Mouse (Mus musculus) hindbrain, embryonic 10.5 days (tissue): Measurements from ENCODE around the gene Dscaml1. TPM values are rescaled to one million over a fixed set of nuclear protein-coding genes. Genes with fewer than 3 reads are reported as not detected.

Source experiments
- DNase-seq: peaks from one replicate; pipeline ENCODE4 v3.0.0-alpha.2; 2017; ENCODE audit warnings: low spot score
- H3K27ac ChIP-seq: fragments of 300-500 bp; sonication (generic); 2 replicates; pipeline ENCODE4 v1.5.1; 2016; ENCODE audit warnings: mild to moderate bottlenecking, moderate library complexity
- H3K27me3 ChIP-seq: fragments of 300-500 bp; sonication (generic); 2 replicates; pipeline ENCODE4 v1.6.1; 2016; ENCODE audit warnings: mild to moderate bottlenecking; ENCODE audit not compliant: poor library complexity, insufficient read depth, severe bottlenecking
- H3K36me3 ChIP-seq: fragments of 300-500 bp; sonication (generic); 2 replicates; pipeline ENCODE4 v1.6.1; 2016; ENCODE audit warnings: mild to moderate bottlenecking, moderate library complexity
- H3K4me1 ChIP-seq: fragments of 300-500 bp; sonication (generic); replicated peaks from 2 replicates; pipeline ENCODE4 v1.6.1; 2016; ENCODE audit warnings: mild to moderate bottlenecking
- H3K4me3 ChIP-seq: fragments of 300-500 bp; sonication (generic); 2 replicates; pipeline ENCODE4 v1.5.1; 2016; ENCODE audit warnings: mild to moderate bottlenecking, moderate library complexity
- H3K9me3 ChIP-seq: fragments of 300-500 bp; sonication (generic); 2 replicates; pipeline ENCODE4 v1.6.1; 2016; ENCODE audit warnings: mild to moderate bottlenecking, moderate library complexity
- WGBS: fragments of 180-500 bp; shearing (Covaris S2); methylation state at CpG from one replicate; pipeline ENCODE4 v1.1.7; 2016; 5-methylcytosine and 5-hydroxymethylcytosine counted together
- polyA plus RNA-seq: library from polyadenylated mRNA; unstranded; fragments of >200 nt; fragmentation: Nextera tagmentation; extraction: Ambion mirVana; gene quantifications from 2 replicates; pipeline ENCODE4 v1.2.1, GENCODE M21; 2016

Dscaml1 gene
- polyA plus RNA-seq, 1 experiment from 2014 or later: 0.78 TPM

DNA sequence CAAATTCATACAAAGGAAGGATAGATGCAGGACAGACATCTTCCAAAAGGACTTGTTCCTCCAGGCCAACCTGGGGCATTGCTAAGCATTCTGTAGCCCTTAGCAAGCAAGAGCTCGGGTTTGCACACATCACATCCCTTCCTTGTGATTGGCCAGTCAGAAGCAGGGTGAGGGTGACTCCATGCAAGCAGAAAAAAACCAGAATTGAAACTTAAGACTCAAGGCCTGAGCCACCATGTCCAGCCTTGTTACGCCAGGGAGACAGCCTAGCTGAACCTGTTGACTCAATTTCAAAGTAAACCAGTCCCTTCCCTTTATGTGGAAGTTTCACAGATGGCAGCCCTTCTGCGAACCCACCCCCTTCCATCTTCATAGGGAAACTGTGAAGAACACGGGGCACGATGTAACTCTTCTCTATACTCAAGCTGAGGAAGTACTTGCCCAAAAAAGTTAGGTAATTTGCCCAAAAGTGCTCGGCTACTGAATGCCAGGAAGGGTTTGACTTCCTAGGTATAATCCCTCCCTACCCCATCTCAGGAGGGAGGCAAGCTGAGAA, 218.5 kb downstream of the Dscaml1 start:
- WGBS: 81% methylated on average over 6 of the region's 6 CpGs
- Histone ChIP-seq H3K27ac (0 out of 2 replicates have a peak overlapping the region, but pooled peaks have one; percentile 24), H3K36me3 (no peaks in the 10 kb centered on the region), H3K27me3 (peaks cover 2% of the 10 kb centered on the region; the same call in 1 of the 2 replicates), H3K4me1 (peaks cover 27% of the 10 kb centered on the region), H3K4me3 (no peak overlapping the region), H3K9me3 (0 out of 2 replicates have a peak, but pooled peaks cover 4% of the 10 kb centered on the region)
- no peak for DNase-seq

DNA sequence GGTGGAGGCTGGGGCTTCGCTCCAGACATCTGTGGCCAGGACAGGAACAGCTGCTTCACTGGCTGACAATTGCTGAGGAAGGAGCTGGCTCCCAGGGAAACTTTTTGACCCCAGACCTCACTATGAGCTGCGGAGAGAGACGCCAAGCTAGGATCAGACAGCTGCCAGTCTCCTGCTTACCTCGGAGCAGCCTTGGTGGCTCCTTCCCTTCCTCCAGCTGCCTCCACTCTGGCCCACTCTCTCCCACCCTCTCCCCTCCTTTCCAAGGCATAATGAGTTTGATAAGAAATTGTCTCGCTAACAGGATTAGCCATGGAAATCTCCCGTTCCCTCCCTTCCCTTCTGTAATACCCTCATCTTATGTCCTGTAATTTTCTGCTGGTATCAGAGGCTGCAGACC, 219.1 kb downstream of the Dscaml1 start:
- Histone ChIP-seq H3K27ac (peak overlapping the region; percentile 24; the same call in 1 of the 2 replicates), H3K4me1 (peaks cover 29% of the 10 kb centered on the region), H3K4me3 (no peak overlapping the region), H3K27me3 (peaks cover 4% of the 10 kb centered on the region; the same call in 1 of the 2 replicates), H3K36me3 (no peaks in the 10 kb centered on the region), H3K9me3 (0 out of 2 replicates have a peak, but pooled peaks cover 4% of the 10 kb centered on the region)
- WGBS: 58% methylated on average over 6 of the region's 6 CpGs
- no peak for DNase-seq

DNA sequence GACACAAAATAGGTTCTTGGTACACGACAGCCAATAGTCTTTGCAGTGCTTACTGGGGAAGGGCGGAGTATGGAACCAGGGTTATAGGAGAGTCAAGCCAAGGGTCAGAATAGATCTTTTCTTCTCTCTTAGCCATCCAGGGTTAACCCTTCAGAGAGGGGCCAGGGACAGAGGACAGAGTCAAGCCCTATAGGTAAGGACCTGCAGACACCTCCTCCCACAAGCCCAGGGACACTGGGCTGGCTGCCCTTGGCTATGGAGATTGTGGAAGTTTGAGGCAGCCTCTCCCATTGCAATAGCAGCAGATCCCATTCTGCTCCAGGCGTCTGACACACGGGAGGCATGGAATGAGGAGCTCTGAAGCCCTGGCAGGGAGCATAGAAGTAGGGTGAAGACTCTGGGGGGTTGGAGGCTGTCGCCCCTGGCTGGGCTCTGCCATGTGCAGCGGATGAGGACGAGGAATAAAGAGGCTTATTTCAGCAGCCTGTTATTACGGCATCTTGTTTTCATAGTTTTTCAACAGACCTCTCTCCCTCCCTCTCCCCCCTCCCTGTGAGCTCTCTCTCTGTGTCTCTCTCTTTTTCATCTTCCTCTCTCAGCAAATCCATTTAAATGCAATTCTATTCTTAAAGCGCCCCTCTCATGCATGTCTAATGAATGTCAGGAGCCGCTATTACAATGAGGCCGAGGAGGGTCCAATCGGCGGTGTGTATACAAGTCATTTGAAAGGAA, 224.8 kb downstream of the Dscaml1 start:
- 38% methylated on average over 13 of the region's 13 CpGs for WGBS
- Histone ChIP-seq H3K27me3 (peaks cover 4% of the 10 kb centered on the region; the same call in 1 of the 2 replicates), H3K4me3 (peak overlapping the region; percentile 20), H3K4me1 (peaks cover 55% of the 10 kb centered on the region), H3K27ac (peak overlapping the region; percentile 88), H3K36me3 (no peaks in the 10 kb centered on the region), H3K9me3 (0 out of 2 replicates have a peak, but pooled peaks cover 4% of the 10 kb centered on the region)
- DNase-seq: no peak

DNA sequence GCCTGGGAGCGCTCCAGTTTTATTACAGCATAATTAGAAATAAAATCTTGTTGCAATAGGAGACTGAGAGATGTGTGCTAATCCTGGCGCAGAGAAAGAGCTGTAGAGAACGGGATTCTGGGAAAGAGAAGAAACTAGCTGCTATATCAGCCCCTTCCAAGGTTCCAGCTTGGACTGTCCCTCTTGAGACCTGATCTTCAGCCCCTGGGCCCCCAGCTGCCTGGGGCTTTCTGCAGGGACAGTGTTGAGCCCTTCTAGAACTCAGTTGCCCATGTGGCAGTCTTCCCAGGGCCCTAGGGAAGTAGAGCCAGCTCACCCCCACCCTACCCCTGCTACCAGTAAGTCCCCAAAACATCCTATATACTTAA, 225.4 kb downstream of the Dscaml1 start:
- H3K4me3 ChIP-seq: peak overlapping the region; percentile 20
- no peak for DNase-seq
- H3K4me1 ChIP-seq: peaks cover 61% of the 10 kb centered on the region
- 44% methylated on average over 3 of the region's 3 CpGs for WGBS
- 0 out of 2 replicates have a peak, but pooled peaks cover 2% of the 10 kb centered on the region for H3K9me3 ChIP-seq
- peak overlapping the region; percentile 88 for H3K27ac ChIP-seq
- no peaks in the 10 kb centered on the region for H3K36me3 ChIP-seq
- H3K27me3 ChIP-seq: peaks cover 4% of the 10 kb centered on the region; the same call in 1 of the 2 replicates

DNA sequence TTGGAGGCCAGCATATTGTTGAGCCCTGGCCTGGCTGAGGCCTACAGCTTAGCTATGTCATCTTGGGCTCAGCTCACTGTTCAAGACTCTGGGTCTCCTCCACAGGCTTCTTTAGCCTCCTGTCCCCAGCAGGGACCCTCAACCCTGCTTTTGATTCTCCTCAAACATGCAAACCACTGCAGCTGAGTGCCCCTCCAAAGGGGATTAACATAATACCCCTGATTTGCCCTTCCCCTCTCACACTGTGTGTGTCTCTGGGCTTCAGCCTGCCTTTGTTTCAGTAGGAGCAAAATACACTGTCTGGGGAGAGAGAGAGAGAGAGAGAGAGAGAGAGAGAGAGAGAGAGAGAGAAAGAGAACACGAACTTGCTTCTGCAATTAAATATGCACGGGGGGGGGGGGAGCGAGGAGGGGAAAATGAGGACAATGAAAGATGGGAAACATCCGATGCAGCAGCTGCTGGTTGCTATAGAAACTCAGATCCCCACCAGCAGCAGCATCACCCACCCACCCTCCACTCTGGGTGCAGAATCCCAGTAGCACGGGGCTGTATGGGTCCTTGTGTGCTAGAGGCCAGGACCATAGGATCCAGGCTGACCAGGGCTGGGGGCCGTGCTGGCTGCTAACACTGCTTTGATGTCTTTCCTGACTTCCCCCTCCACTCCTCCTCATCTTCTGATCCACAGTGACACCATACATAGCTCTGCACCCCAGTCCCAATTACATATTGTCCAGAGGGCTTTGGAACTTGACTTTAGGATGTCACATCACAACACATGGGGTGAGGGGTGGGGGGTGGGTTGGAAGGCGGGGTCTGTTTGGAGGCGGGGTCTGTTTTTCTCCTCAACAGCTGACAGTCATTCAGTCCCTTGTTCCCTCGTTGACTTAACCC, 231.0 kb downstream of the Dscaml1 start:
- Histone ChIP-seq H3K36me3 (no peaks in the 10 kb centered on the region), H3K27me3 (no peaks in the 10 kb centered on the region), H3K9me3 (no peaks in the 10 kb centered on the region), H3K4me1 (peaks cover 46% of the 10 kb centered on the region), H3K4me3 (peak overlapping the region; percentile 27; the same call in 1 of the 2 replicates), H3K27ac (peak overlapping the region; percentile 88)
- peak; percentile 58 for DNase-seq
- WGBS: 10% methylated on average over 9 of the region's 9 CpGs

DNA sequence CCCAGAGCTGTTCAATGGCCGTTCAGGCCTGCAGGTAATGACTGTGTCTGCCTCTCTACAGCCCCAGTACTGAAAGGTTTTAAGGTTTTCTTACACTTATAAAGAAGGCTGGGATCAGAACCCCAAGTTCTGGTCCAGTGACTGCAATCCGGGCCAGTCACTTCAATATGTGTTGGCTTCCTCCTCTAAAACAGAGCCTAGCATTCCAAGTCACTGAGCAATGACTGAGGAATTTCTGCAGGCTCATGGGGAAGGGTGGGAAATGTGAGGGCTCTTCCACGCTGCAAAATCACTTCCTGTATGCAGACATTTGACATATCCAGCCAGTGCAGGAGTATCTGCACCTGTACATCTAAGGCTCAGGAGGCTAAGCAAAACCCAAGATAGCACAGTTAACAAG, 233.8 kb downstream of the Dscaml1 start:
- H3K36me3 ChIP-seq: no peaks in the 10 kb centered on the region
- DNase-seq: no peak
- H3K9me3 ChIP-seq: no peaks in the 10 kb centered on the region
- WGBS: 77% methylated on average over 3 of the region's 3 CpGs
- H3K27ac ChIP-seq: peak overlapping the region; percentile 64; the same call in 1 of the 2 replicates
- H3K27me3 ChIP-seq: no peaks in the 10 kb centered on the region
- peaks cover 66% of the 10 kb centered on the region for H3K4me1 ChIP-seq
- no peak overlapping the region for H3K4me3 ChIP-seq

DNA sequence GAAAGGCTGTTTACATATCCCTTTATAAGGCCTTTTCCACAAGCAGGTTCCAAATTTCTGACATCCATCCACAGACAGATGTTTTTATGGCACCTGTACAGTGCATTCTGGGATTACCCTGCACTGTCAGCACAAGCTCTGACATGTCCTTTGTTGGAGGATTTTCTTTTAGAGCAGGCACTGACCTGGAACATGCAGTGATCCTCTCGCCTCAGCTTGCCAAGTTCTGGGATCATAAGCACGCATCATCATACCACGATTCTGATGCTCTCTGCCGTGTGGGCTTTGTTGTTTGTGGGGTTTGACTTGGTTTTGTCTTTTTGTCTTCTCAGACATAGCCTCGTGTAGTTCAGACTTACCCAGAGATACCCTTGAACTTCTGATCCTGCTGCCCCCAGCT, 236.0 kb downstream of the Dscaml1 start:
- H3K27me3 ChIP-seq: no peaks in the 10 kb centered on the region
- no peaks in the 10 kb centered on the region for H3K9me3 ChIP-seq
- peak overlapping the region; percentile 81 for H3K27ac ChIP-seq
- 73% methylated on average over 5 of the region's 5 CpGs for WGBS
- no peaks in the 10 kb centered on the region for H3K36me3 ChIP-seq
- peaks cover 59% of the 10 kb centered on the region for H3K4me1 ChIP-seq
- H3K4me3 ChIP-seq: no peak overlapping the region
- no peak for DNase-seq

DNA sequence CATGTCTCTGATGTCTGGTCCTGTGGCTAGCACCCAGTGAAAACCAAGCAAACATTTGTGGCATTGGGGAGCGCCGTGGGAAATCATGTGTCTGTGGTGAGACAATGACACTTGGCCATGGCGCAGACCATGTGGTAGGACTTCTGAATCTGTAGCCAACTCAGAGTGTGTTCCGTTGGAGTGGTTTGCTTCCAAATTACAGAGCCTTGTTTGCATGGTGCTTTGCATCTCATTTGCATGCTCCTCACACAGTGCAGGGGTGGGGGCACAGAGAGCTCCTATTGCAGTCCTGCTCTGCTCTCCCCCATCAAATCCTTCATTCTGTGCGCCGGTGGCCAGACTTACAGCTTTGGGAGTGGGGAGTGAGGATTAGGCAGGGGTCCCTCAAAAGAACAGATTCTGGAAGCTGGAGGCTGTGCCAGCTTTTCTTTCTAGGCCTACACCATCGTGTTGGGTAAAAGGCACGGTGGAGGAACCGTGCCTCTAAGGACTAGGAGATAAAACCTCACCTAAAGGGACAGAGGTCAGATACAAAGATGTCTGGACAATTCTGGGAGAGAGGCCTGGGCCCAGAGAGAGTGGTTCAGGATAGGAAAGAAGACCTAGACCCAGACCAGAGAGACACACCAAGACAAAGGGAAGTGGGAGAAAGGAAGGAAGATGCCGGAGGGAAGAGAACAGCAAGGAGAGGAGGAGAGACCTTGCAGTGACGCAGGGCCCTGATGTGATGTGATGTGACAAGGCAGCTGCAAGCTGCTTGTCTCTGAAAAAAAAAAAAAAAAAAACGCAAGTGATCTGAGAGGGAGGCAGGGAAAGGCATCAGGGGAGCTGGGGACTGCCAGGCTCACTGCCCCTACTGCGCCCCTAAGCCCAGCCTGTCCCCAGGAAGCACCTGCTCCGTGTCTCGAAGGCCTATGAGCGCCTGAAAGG, 237.2 kb downstream of the Dscaml1 start:
- H3K4me3 ChIP-seq: no peak overlapping the region
- DNase-seq: no peak
- 63% methylated on average over 16 of the region's 16 CpGs for WGBS
- H3K9me3 ChIP-seq: no peaks in the 10 kb centered on the region
- 0 out of 2 replicates have a peak, but pooled peaks cover 3% of the 10 kb centered on the region for H3K27me3 ChIP-seq
- no peaks in the 10 kb centered on the region for H3K36me3 ChIP-seq
- H3K27ac ChIP-seq: peak overlapping the region; percentile 81
- H3K4me1 ChIP-seq: peaks cover 48% of the 10 kb centered on the region

DNA sequence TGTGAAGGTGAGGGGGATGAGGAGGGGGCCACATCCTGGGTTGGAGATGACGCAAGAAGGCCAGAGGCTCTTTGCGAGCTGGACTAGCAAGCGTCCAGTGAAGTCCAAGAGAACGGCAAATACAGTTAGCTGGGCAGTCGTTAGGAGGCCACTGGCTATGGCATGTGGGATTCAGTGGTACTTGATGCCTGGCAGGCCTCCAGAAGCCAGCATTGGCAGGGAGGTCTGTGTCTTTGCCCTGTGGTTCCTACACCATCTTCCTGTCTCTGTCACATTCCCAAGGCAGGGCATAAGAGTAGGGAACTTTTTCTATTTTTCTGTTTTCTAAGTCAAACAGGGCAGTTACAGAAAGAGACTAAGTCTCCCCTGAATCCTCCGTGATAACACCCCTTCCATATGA, 237.9 kb downstream of the Dscaml1 start:
- Histone ChIP-seq H3K36me3 (no peaks in the 10 kb centered on the region), H3K27ac (peak overlapping the region; percentile 81), H3K4me1 (peaks cover 48% of the 10 kb centered on the region), H3K9me3 (no peaks in the 10 kb centered on the region), H3K4me3 (no peak overlapping the region), H3K27me3 (0 out of 2 replicates have a peak, but pooled peaks cover 3% of the 10 kb centered on the region)
- no peak for DNase-seq
- WGBS: 86% methylated on average over 6 of the region's 6 CpGs

DNA sequence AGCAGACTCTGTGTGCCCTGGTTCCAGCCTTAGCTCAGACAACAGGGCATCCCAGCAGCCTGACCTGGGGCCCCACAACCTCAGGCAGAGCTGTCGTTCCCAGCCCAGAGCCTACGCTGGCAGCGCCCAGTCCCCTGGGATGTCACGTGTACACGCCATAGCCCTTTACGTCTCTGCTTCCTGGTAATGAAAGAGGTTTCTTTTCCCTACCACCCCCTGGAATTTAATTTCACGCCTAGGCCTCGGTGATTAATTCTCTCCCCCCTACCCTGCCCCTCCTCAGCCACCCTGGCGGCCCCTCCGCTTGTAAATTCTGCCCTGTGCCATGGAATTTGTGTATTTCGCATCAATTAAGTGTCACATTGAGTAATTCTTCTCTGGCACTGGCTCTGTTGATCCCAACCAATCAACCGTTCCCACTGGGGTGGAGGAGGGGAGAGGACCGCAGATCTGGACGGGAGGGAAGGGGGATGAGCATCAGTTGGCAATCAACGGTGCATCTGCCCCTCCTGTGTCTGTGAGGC, 238.5 kb downstream of the Dscaml1 start:
- Histone ChIP-seq H3K9me3 (no peaks in the 10 kb centered on the region), H3K4me3 (0 out of 2 replicates have a peak overlapping the region, but pooled peaks have one; percentile 9), H3K36me3 (no peaks in the 10 kb centered on the region), H3K27me3 (0 out of 2 replicates have a peak, but pooled peaks cover 3% of the 10 kb centered on the region), H3K27ac (peak overlapping the region; percentile 81), H3K4me1 (peaks cover 48% of the 10 kb centered on the region)
- DNase-seq: peak; percentile 47
- 31% methylated on average over 15 of the region's 15 CpGs for WGBS

DNA sequence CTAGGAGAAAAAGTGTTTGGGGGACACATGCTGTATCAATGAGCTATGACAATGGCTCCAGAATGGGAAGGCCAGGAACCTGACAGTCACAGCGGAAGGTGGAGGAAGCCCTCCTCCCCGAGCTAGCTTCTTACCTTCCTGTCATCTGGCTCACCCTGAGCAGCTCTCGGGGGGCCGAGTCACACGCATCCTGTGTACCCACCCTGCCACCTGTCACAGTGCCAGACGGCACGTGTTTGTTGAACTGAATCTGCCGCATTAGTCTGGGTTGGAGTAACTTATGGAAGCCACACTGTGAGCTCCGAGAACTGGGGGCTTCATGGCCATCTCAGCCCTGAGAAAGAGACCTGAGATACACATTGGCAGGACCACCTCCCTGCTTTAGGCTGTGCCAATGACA, 249.5 kb downstream of the Dscaml1 start:
- peak overlapping the region; percentile 81 for H3K27ac ChIP-seq
- H3K36me3 ChIP-seq: no peaks in the 10 kb centered on the region
- peaks cover 60% of the 10 kb centered on the region for H3K4me1 ChIP-seq
- 81% methylated on average over 9 of the region's 9 CpGs for WGBS
- H3K9me3 ChIP-seq: no peaks in the 10 kb centered on the region
- no peak for DNase-seq
- H3K4me3 ChIP-seq: no peak overlapping the region
- peaks cover 19% of the 10 kb centered on the region for H3K27me3 ChIP-seq
